Mouse (Mus musculus) myocyte (in vitro differentiated cells): ENCODE data around the gene Lyrm2. TPM values are rescaled to one million over a fixed set of nuclear protein-coding genes. Genes with fewer than 3 reads are reported as not detected.

ENCODE experiments used
- H3K27me3 ChIP-seq: one replicate; pipeline ENCODE4 v1.6.1; 2011; ENCODE audit not compliant: control insufficient read depth, insufficient read depth, insufficient read length
- H3K36me3 ChIP-seq: one replicate; pipeline ENCODE4 v1.6.1; 2011; ENCODE audit not compliant: control insufficient read depth, insufficient read depth
- H3K4me2 ChIP-seq: one replicate; pipeline ENCODE4 v1.6.1; 2011; ENCODE audit warnings: low read depth, control low read depth
- H3K4me3 ChIP-seq: one replicate; pipeline ENCODE4 v1.5.1; 2011; ENCODE audit warnings: mild to moderate bottlenecking, control low read depth, moderate library complexity
- H3K79me2 ChIP-seq: one replicate; pipeline ENCODE4 v1.6.1; 2011; ENCODE audit not compliant: control insufficient read depth, insufficient read depth
- H3ac ChIP-seq: one replicate; pipeline ENCODE4 v1.6.1; 2011; ENCODE audit not compliant: control insufficient read depth, insufficient read length
- CEBPB ChIP-seq: IDR thresholded peaks from 2 replicates; pipeline ENCODE4 v1.6.1; 2011; ENCODE audit warnings: mild to moderate bottlenecking, moderate library complexity; ENCODE audit not compliant: poor library complexity, insufficient read depth, severe bottlenecking
- E2F4 ChIP-seq: IDR thresholded peaks from one replicate; pipeline ENCODE4 v1.6.1; 2011; ENCODE audit warnings: mild to moderate bottlenecking, control low read depth, moderate library complexity; ENCODE audit not compliant: insufficient read depth
- MAX ChIP-seq: IDR thresholded peaks from one replicate; pipeline ENCODE4 v1.6.1; 2011; ENCODE audit warnings: low read depth, mild to moderate bottlenecking, control low read depth
- MYOD1 ChIP-seq, 3 experiments: IDR thresholded peaks; one replicate each; pipeline ENCODE4 v1.6.1; 2011; ENCODE audit warnings: control low read depth in 2 of 3, low read depth in 2 of 3, mild to moderate bottlenecking in 2 of 3, moderate library complexity in 1 of 3; ENCODE audit not compliant: insufficient read length in 2 of 3, control insufficient read depth in 1 of 3
- MYOG ChIP-seq, 3 experiments: IDR thresholded peaks; one replicate each; pipeline ENCODE4 v1.6.1; 2011; ENCODE audit warnings: control low read depth in 2 of 3, low read depth in 2 of 3, mild to moderate bottlenecking in 2 of 3; ENCODE audit not compliant: insufficient read length in 2 of 3, control insufficient read depth in 1 of 3, insufficient read depth in 1 of 3
- POLR2A ChIP-seq: IDR thresholded peaks from one replicate; pipeline ENCODE4 v1.6.1; 2011; ENCODE audit warnings: low read depth, mild to moderate bottlenecking, control low read depth, moderate library complexity; ENCODE audit not compliant: insufficient read length
- POLR2AphosphoS2 ChIP-seq: IDR thresholded peaks from one replicate; pipeline ENCODE4 v1.6.1; 2011; ENCODE audit warnings: low read depth, control low read depth; ENCODE audit not compliant: insufficient read length
- REST ChIP-seq: IDR thresholded peaks from one replicate; pipeline ENCODE4 v1.6.1; 2011; ENCODE audit warnings: mild to moderate bottlenecking, control low read depth, moderate library complexity; ENCODE audit not compliant: insufficient read depth, insufficient read length
- SRF ChIP-seq: IDR thresholded peaks from one replicate; pipeline ENCODE4 v1.6.1; 2011; ENCODE audit warnings: low read depth; ENCODE audit not compliant: control insufficient read depth, insufficient read length
- TCF12 ChIP-seq: IDR thresholded peaks from one replicate; pipeline ENCODE4 v1.6.1; 2011; ENCODE audit warnings: mild to moderate bottlenecking, control low read depth; ENCODE audit not compliant: poor library complexity, insufficient read depth, severe bottlenecking
- TCF3 ChIP-seq: IDR thresholded peaks from one replicate; pipeline ENCODE4 v1.6.1; 2011; ENCODE audit warnings: low read depth, control low read depth; ENCODE audit not compliant: insufficient read length
- USF1 ChIP-seq: IDR thresholded peaks from one replicate; pipeline ENCODE4 v1.6.1; 2011; ENCODE audit warnings: low read depth, mild to moderate bottlenecking, control low read depth, moderate library complexity
- polyA plus RNA-seq: library from polyadenylated mRNA; unstranded; fragments of >200 nt; fragmentation: generic; extraction: Trizol; gene quantifications from one replicate; pipeline ENCODE4 v1.2.1, GENCODE M21; 2012; ENCODE audit warnings: missing spikeins

Gene Lyrm2
- polyA plus RNA-seq, 1 experiment, result 37.0 TPM

DNA sequence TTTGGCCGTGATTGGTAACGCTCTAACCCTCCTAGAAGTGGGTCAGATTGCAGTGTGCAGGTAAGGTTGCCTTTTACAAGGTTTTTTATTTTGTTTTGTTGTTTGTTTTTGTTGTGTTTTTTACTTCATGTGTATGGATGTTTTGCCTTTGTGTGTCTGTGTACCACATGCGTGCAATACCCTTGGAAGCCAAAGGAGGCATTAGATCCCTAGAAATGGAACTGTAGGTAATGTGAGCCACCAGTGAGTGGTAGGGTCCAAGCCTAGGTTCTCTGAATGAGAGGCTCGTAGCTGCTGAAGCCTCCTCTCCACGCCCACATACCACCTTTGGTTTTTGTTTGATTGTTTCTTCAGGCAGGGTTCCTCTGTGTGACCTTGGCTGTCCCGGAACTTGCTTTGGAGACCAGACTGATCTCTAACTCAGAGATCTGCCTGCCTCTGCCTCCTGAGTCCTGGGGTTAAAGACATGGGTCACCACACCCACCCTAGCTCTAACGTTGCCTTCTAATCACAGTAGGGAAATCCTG, 29.7 kb upstream of the Lyrm2 start:
- Histone ChIP-seq H3K27me3 (no peaks in the 10 kb centered on the region), H3K4me2 (no peak overlapping the region), H3K36me3 (peaks cover 54% of the 10 kb centered on the region), H3K4me3 (no peak overlapping the region), H3K79me2 (no peaks in the 10 kb centered on the region), H3ac (no peak overlapping the region)
- TF ChIP-seq MYOG (IDR thresholded peaks at IDR 0.05; ENCODE audit: control insufficient read depth in 1 of 3, insufficient read depth in 1 of 3, insufficient read length in 2 of 3, low read depth in 2 of 3) (no peak), TCF12 (no peak), MYOD1 (IDR thresholded peaks at IDR 0.05; ENCODE audit: control insufficient read depth in 1 of 3, insufficient read length in 2 of 3, low read depth in 2 of 3) (no peak), REST (no peak), E2F4 (no peak), POLR2AphosphoS2 (no peak), CEBPB (no peak), USF1 (no peak), MAX (no peak), TCF3 (no peak), SRF (no peak)

DNA sequence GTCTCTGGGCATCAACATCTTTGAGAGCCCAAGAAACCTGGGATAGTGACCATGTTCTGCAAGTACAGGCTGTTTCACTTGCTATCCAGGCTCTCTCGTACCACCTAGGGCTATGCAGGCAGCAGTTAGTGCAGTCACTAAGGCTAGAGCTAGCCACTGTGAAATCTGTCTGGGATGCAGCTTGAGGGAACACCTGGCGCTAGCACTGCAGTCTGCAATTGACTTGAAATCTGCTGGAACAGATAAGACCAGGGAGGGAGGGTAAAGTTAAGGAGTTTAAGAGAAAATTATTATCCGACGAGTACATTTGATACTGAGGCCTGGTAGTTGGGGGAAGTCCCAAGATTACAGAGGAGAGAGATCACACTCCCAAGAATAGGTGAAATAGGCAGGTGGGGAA, 20.1 kb upstream of the Lyrm2 start:
- no peaks in the 10 kb centered on the region for H3K79me2 ChIP-seq
- no peaks in the 10 kb centered on the region for H3K36me3 ChIP-seq
- H3K4me3 ChIP-seq, result no peak overlapping the region
- TF ChIP-seq REST (no peak), MAX (no peak), E2F4 (no peak), MYOD1 (IDR thresholded peaks at IDR 0.05; ENCODE audit: control insufficient read depth in 1 of 3, insufficient read length in 2 of 3, low read depth in 2 of 3) (no peak), SRF (no peak), TCF12 (no peak), USF1 (no peak), MYOG (IDR thresholded peaks at IDR 0.05; ENCODE audit: control insufficient read depth in 1 of 3, insufficient read depth in 1 of 3, insufficient read length in 2 of 3, low read depth in 2 of 3) (no peak), TCF3 (no peak), CEBPB (no peak), POLR2A (no peak), POLR2AphosphoS2 (no peak)
- no peak overlapping the region for H3ac ChIP-seq
- H3K4me2 ChIP-seq, result no peak overlapping the region
- no peaks in the 10 kb centered on the region for H3K27me3 ChIP-seq

DNA sequence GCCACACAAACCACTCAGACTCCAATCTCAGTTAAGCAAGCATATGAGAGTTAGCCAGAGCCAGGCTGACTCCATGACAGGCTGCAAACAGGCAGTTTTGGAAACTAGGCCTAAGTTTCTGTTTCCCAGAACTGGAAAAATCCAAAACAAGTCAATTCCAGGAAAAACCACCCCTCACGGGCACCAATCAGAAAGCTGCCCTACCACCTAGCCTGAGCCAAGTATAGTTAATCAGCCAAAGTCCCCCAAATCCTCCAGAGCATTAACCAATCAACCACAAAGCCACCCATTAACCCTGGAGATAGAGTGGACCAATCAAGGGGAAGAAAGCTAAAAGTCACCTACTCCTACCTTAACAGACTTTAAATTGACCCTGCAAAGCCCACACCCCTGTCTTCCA, 12.9 kb upstream of the Lyrm2 start:
- Histone ChIP-seq H3K27me3 (no peaks in the 10 kb centered on the region), H3K4me3 (no peak overlapping the region), H3K36me3 (no peaks in the 10 kb centered on the region), H3ac (no peak overlapping the region), H3K4me2 (no peak overlapping the region), H3K79me2 (no peaks in the 10 kb centered on the region)
- TF ChIP-seq SRF (no peak), MYOG (IDR thresholded peaks at IDR 0.05; ENCODE audit: control insufficient read depth in 1 of 3, insufficient read depth in 1 of 3, insufficient read length in 2 of 3, low read depth in 2 of 3) (no peak), E2F4 (no peak), USF1 (no peak), CEBPB (no peak), MAX (no peak), REST (no peak), POLR2AphosphoS2 (no peak), MYOD1 (IDR thresholded peaks at IDR 0.05; ENCODE audit: control insufficient read depth in 1 of 3, insufficient read length in 2 of 3, low read depth in 2 of 3) (no peak)

DNA sequence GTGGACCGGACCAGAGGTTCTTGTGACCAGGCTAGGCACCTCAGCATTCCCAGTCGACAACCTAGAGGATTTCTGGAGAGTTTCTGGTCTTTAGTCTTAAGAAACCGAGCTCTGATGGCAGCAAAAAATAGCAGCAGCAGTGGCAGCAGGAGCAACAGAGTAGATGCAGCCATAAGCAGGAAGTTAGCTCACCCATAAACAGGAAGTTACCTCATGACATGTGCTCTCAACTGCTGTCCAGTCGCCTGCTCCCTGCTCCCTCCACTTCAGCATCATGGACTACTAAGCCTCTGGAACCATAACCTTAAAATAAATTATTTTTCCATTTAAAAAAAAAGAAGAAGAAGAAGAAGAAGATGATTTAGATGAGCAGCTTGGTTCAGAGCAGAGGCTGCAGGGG, 11.0 kb upstream of the Lyrm2 start:
- Histone ChIP-seq H3K4me3 (no peak overlapping the region), H3K27me3 (no peaks in the 10 kb centered on the region), H3ac (no peak overlapping the region), H3K36me3 (no peaks in the 10 kb centered on the region), H3K4me2 (no peak overlapping the region), H3K79me2 (no peaks in the 10 kb centered on the region)
- TF ChIP-seq MAX, result no peak
- TF ChIP-seq SRF, result no peak
- no peak for TF ChIP-seq REST
- no peak for TF ChIP-seq E2F4
- no peak for TF ChIP-seq MYOD1 (IDR thresholded peaks at IDR 0.05; ENCODE audit: control insufficient read depth in 1 of 3, insufficient read length in 2 of 3, low read depth in 2 of 3)
- TF ChIP-seq POLR2A, result no peak
- no peak for TF ChIP-seq USF1
- TF ChIP-seq TCF12, result no peak
- no peak for TF ChIP-seq MYOG (IDR thresholded peaks at IDR 0.05; ENCODE audit: control insufficient read depth in 1 of 3, insufficient read depth in 1 of 3, insufficient read length in 2 of 3, low read depth in 2 of 3)
- TF ChIP-seq TCF3, result no peak
- no peak for TF ChIP-seq POLR2AphosphoS2
- TF ChIP-seq CEBPB, result no peak

DNA sequence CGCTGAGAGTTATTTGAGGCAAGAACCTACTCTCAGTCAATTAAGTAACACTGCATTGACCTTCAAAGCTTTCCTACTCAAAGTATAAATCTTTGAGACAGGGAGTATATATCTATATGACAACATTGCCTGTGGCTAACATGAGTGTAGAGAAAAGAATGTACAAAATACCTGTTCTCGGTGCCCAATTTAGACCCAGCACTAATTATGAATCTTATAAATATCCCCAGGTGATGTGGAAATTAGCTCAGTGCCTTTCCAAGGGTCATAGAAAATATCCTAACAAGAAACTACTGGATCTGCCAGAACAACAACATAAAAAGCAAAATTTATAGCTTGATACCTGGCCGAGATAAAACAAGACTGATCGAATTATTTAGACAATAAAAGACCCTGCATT, 1.1 kb upstream of the Lyrm2 start:
- H3K79me2 ChIP-seq, result no peaks in the 10 kb centered on the region
- TF ChIP-seq USF1 (no peak), E2F4 (no peak), POLR2AphosphoS2 (no peak), POLR2A (no peak), CEBPB (no peak), REST (no peak), MYOD1 (IDR thresholded peaks at IDR 0.05; ENCODE audit: control insufficient read depth in 1 of 3, insufficient read length in 2 of 3, low read depth in 2 of 3) (no peak), MYOG (IDR thresholded peaks at IDR 0.05; ENCODE audit: control insufficient read depth in 1 of 3, insufficient read depth in 1 of 3, insufficient read length in 2 of 3, low read depth in 2 of 3) (no peak), TCF12 (no peak)
- no peaks in the 10 kb centered on the region for H3K36me3 ChIP-seq
- no peak overlapping the region for H3ac ChIP-seq
- peak overlapping the region; percentile 74 for H3K4me3 ChIP-seq
- no peak overlapping the region for H3K4me2 ChIP-seq
- H3K27me3 ChIP-seq, result no peaks in the 10 kb centered on the region
